Mouse (Mus musculus): ENCODE results near the gene Selenbp1. TPM values are rescaled to one million over a fixed set of nuclear protein-coding genes. Genes with fewer than 3 reads are reported as not detected.

The Selenbp1 gene
- total and polyA plus RNA-seq, 2 experiments from 2014 or later: 11.7 to 19.8 TPM

GRCm38 (mm10) chr3:94958295-94958694 is 25.4 kb downstream of the Selenbp1 start:
- WGBS: 97% methylated on average over 8 of the region's 8 CpGs
- Histone ChIP-seq H3K4me1 (ENCODE audit: insufficient read depth, low read length) (peaks cover 7% of the 10 kb centered on the region; the same call in 1 of the 2 replicates), H3K9me3 (ENCODE audit: low read length) (no peaks in the 10 kb centered on the region), H3K4me3 (ENCODE audit: low read depth, low read length) (no peak overlapping the region), H3K9ac (replicated peaks; ENCODE audit: low read length, poor library complexity, severe bottlenecking) (no peak overlapping the region), H3K36me3 (ENCODE audit: insufficient read depth, low read length) (peaks cover 35% of the 10 kb centered on the region), H3K4me2 (ENCODE audit: low read depth, low read length, poor library complexity, severe bottlenecking) (no peak overlapping the region), H3K27me3 (ENCODE audit: insufficient read depth, low read length) (no peaks in the 10 kb centered on the region), H3K27ac (ENCODE audit: low read depth, low read length) (no peak overlapping the region)
- ATAC-seq (ENCODE audit: low FRiP score) (no peak), DNase-seq (ENCODE audit: low spot score) (no peak)
- TF ChIP-seq CTCF (IDR thresholded peaks at IDR 0.05): no peak

GRCm38 (mm10) chr3:94959871-94960270 is 27.0 kb downstream of the Selenbp1 start:
- no peaks in the 10 kb centered on the region for H3K27me3 ChIP-seq (ENCODE audit: insufficient read depth, low read length)
- ATAC-seq (ENCODE audit: low FRiP score) (no peak), DNase-seq (ENCODE audit: low spot score) (no peak)
- peaks cover 6% of the 10 kb centered on the region; the same call in 1 of the 2 replicates for H3K4me1 ChIP-seq (ENCODE audit: insufficient read depth, low read length)
- no peak overlapping the region for H3K4me2 ChIP-seq (ENCODE audit: low read depth, low read length, poor library complexity, severe bottlenecking)
- H3K9ac ChIP-seq (replicated peaks; ENCODE audit: low read length, poor library complexity, severe bottlenecking): no peak overlapping the region
- H3K9me3 ChIP-seq (ENCODE audit: low read length): no peaks in the 10 kb centered on the region
- no peak overlapping the region for H3K4me3 ChIP-seq (ENCODE audit: low read depth, low read length)
- peaks cover 35% of the 10 kb centered on the region for H3K36me3 ChIP-seq (ENCODE audit: insufficient read depth, low read length)
- no peak for TF ChIP-seq CTCF (IDR thresholded peaks at IDR 0.05)
- H3K27ac ChIP-seq (ENCODE audit: low read depth, low read length): no peak overlapping the region
- 46% methylated on average over 8 of the region's 8 CpGs for WGBS

- H3K9ac ChIP-seq (replicated peaks; ENCODE audit: low read length, poor library complexity, severe bottlenecking): no peak overlapping the region
- 39% methylated on average over 5 of the region's 5 CpGs for WGBS
- no peak overlapping the region for H3K27ac ChIP-seq (ENCODE audit: low read depth, low read length)
- no peak for TF ChIP-seq CTCF (IDR thresholded peaks at IDR 0.05)
- no peaks in the 10 kb centered on the region for H3K9me3 ChIP-seq (ENCODE audit: low read length)
- H3K27me3 ChIP-seq (ENCODE audit: insufficient read depth, low read length): no peaks in the 10 kb centered on the region
- H3K4me3 ChIP-seq (ENCODE audit: low read depth, low read length): no peak overlapping the region
- ATAC-seq (ENCODE audit: low FRiP score) (no peak), DNase-seq (ENCODE audit: low spot score) (peak; percentile 16)
- H3K4me1 ChIP-seq (ENCODE audit: insufficient read depth, low read length): peaks cover 2% of the 10 kb centered on the region; the same call in 1 of the 2 replicates
- peaks cover 35% of the 10 kb centered on the region for H3K36me3 ChIP-seq (ENCODE audit: insufficient read depth, low read length)
- H3K4me2 ChIP-seq (ENCODE audit: low read depth, low read length, poor library complexity, severe bottlenecking): no peak overlapping the region
These were observed 27.5 kb downstream of the Selenbp1 start for GRCm38 (mm10) chr3:94960322-94960721.

GRCm38 (mm10) chr3:94964989-94965388 is 32.1 kb downstream of the Selenbp1 start:
- no peaks in the 10 kb centered on the region for H3K4me1 ChIP-seq (ENCODE audit: insufficient read depth, low read length)
- H3K27me3 ChIP-seq (ENCODE audit: insufficient read depth, low read length): no peaks in the 10 kb centered on the region
- no peak overlapping the region for H3K27ac ChIP-seq (ENCODE audit: low read depth, low read length)
- no peak overlapping the region for H3K9ac ChIP-seq (replicated peaks; ENCODE audit: low read length, poor library complexity, severe bottlenecking)
- H3K4me3 ChIP-seq (ENCODE audit: low read depth, low read length): no peak overlapping the region
- ATAC-seq (ENCODE audit: low FRiP score) (no peak), DNase-seq (ENCODE audit: low spot score) (no peak)
- no peaks in the 10 kb centered on the region for H3K9me3 ChIP-seq (ENCODE audit: low read length)
- TF ChIP-seq CTCF (IDR thresholded peaks at IDR 0.05): no peak
- no peak overlapping the region for H3K4me2 ChIP-seq (ENCODE audit: low read depth, low read length, poor library complexity, severe bottlenecking)
- no peaks in the 10 kb centered on the region for H3K36me3 ChIP-seq (ENCODE audit: insufficient read depth, low read length)
- WGBS: 100% methylated on average over 1 of the region's 1 CpGs

- no peak overlapping the region for H3K4me3 ChIP-seq (ENCODE audit: low read depth, low read length)
- no peak for TF ChIP-seq CTCF (IDR thresholded peaks at IDR 0.05)
- no peak overlapping the region for H3K27ac ChIP-seq (ENCODE audit: low read depth, low read length)
- ATAC-seq (ENCODE audit: low FRiP score) (no peak), DNase-seq (ENCODE audit: low spot score) (no peak)
- no peaks in the 10 kb centered on the region for H3K9me3 ChIP-seq (ENCODE audit: low read length)
- H3K27me3 ChIP-seq (ENCODE audit: insufficient read depth, low read length): no peaks in the 10 kb centered on the region
- H3K36me3 ChIP-seq (ENCODE audit: insufficient read depth, low read length): no peaks in the 10 kb centered on the region
- no peaks in the 10 kb centered on the region for H3K4me1 ChIP-seq (ENCODE audit: insufficient read depth, low read length)
- H3K9ac ChIP-seq (replicated peaks; ENCODE audit: low read length, poor library complexity, severe bottlenecking): no peak overlapping the region
- H3K4me2 ChIP-seq (ENCODE audit: low read depth, low read length, poor library complexity, severe bottlenecking): no peak overlapping the region
- 80% methylated on average over 1 of the region's 1 CpGs for WGBS
These were observed 33.0 kb downstream of the Selenbp1 start for GRCm38 (mm10) chr3:94965878-94966277.

GRCm38 (mm10) chr3:94972552-94972951 is 39.7 kb downstream of the Selenbp1 start:
- Histone ChIP-seq H3K4me2 (ENCODE audit: low read depth, low read length, poor library complexity, severe bottlenecking) (no peak overlapping the region), H3K27me3 (ENCODE audit: insufficient read depth, low read length) (no peaks in the 10 kb centered on the region), H3K36me3 (ENCODE audit: insufficient read depth, low read length) (no peaks in the 10 kb centered on the region), H3K4me3 (ENCODE audit: low read depth, low read length) (no peak overlapping the region), H3K4me1 (ENCODE audit: insufficient read depth, low read length) (peaks cover 12% of the 10 kb centered on the region), H3K27ac (ENCODE audit: low read depth, low read length) (no peak overlapping the region), H3K9ac (replicated peaks; ENCODE audit: low read length, poor library complexity, severe bottlenecking) (no peak overlapping the region), H3K9me3 (ENCODE audit: low read length) (no peaks in the 10 kb centered on the region)
- 81% methylated on average over 3 of the region's 3 CpGs for WGBS
- no peak for TF ChIP-seq CTCF (IDR thresholded peaks at IDR 0.05)
- DNase-seq (ENCODE audit: low spot score) (no peak), ATAC-seq (ENCODE audit: low FRiP score) (no peak)

All from midbrain, postnatal 0 days (tissue).